ENCODE assay signal across 20 mouse cellular contexts in the genomic region with DNA sequence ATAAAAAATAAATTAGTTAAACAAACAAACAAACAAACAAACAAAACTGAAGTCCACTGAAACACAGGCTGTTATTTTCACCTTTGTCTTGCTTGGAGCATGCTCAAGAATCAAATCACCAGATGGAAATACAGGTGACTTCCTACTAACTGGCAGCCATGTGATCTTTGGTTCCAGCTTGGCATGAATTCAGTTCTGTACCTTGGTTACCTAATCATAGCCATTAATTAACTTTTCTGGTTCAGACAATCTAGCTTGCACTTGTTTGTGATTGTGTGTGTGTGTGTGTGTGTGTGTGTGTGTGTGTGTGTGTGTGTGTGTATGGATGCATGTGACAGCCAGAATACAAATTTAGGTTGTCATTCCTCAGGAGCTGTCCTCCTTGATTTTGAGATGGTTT. TPM values are rescaled to one million over a fixed set of nuclear protein-coding genes. Genes with fewer than 3 reads are reported as not detected.
A peak's percentile ranks its signal among the peaks of the same experiment; 100 is the strongest.
DNase-seq lines count a peak whose midpoint lies in the region; ATAC-seq and TF ChIP-seq lines count a peak whose summit lies in the region.
"Had no signal": no experiment of that assay in that cellular context is flagged by ENCODE, and none has a peak within 500 bp of the region (broad histone marks: within the 10 kb centered on the region; RNA-seq: fewer than 3 reads in every experiment).

No protein-coding gene starts in this region.

- TF ChIP-seq POLR2A in liver, adult 2 months (IDR thresholded peaks at IDR 0.05; ENCODE audit: extremely low read depth, insufficient read depth, low read length): no peak

- DNase-seq in cerebellum, adult 8-10 months: peak; percentile 6
- DNase-seq in cerebellum, postnatal 4 days (ENCODE audit: low spot score in 2 of 2): no peak
- peak; percentile 98 for DNase-seq in liver, adult 2 months (ENCODE audit: extremely low read depth, low read depth, low spot score)
- DNase-seq in liver: no peak
- DNase-seq in cerebellum, postnatal 25 days: peak; percentile 23 to 27
- DNase-seq in adrenal gland, postnatal 14 days: no peak
- DNase-seq: gastrocnemius, adult 2 months; heart, postnatal 10 days; lung, adult 2 months; lung, postnatal 14 days; thymus, adult 2 months; thymus, postnatal 4 days had no signal

- peaks cover 9% of the 10 kb centered on the region for H3K4me1 ChIP-seq in liver, adult 2 months (ENCODE audit: control insufficient read depth, insufficient read depth, low read length)
- H3K4me1 ChIP-seq: intestine, embryonic 15.5 days had no signal

- no peak for ATAC-seq in activated CD4-positive, CD25-positive, alpha-beta regulatory T cell, adult 4 months
- ATAC-seq: forebrain, embryonic 14.5 days; hindbrain, embryonic 16.5 days; intestine, embryonic 15.5 days; midbrain, embryonic 13.5 days had no signal

- H3K27me3 ChIP-seq in liver, adult 2 months (ENCODE audit: control insufficient read depth, insufficient read depth, low read length): no peaks in the 10 kb centered on the region
- H3K27me3 ChIP-seq: heart, embryonic 12.5 days; intestine, embryonic 15.5 days had no signal

- H3K27ac ChIP-seq in liver, adult 2 months (replicated peaks; ENCODE audit: insufficient read depth, low read depth, low read length): peak overlapping the region; percentile 65
- H3K27ac ChIP-seq: gastrocnemius, adult 2 months; hindbrain, embryonic 10.5 days; intestine, embryonic 15.5 days; limb, embryonic 10.5 days; midbrain, embryonic 13.5 days had no signal

- no peak for TF ChIP-seq CTCF in liver, adult 2 months (IDR thresholded peaks at IDR 0.05; ENCODE audit: low read depth, low read length)

- H3K4me3 ChIP-seq in liver, adult 2 months (ENCODE audit: insufficient read depth, low read depth, low read length): no peak overlapping the region
- H3K4me3 ChIP-seq: gastrocnemius, adult 2 months; heart, embryonic 12.5 days; hindbrain, embryonic 10.5 days; intestine, embryonic 15.5 days; limb, embryonic 10.5 days; midbrain, embryonic 13.5 days had no signal

- no peak overlapping the region for H3K9ac ChIP-seq in liver, adult 2 months (ENCODE audit: low read depth, low read length)
- H3K9ac ChIP-seq: heart, embryonic 12.5 days; intestine, embryonic 15.5 days; midbrain, embryonic 13.5 days had no signal

- H3K79me2 ChIP-seq in liver, adult 2 months (ENCODE audit: control insufficient read depth, insufficient read depth, low read length): no peaks in the 10 kb centered on the region

- no peaks in the 10 kb centered on the region for H3K36me3 ChIP-seq in liver, adult 2 months (ENCODE audit: control insufficient read depth, insufficient read depth, low read length)
- H3K36me3 ChIP-seq: heart, embryonic 12.5 days; hindbrain, embryonic 10.5 days; intestine, embryonic 15.5 days; limb, embryonic 10.5 days; midbrain, embryonic 13.5 days had no signal

RNA-seq across cellular contexts. Expression of gene Nrp1, which starts 8.0 kb away (rescaled TPM):
- 39.5 and 54.1 TPM in 2 replicates for total RNA-seq in liver, adult 2 months (2014; rRNA removed)
- 16.5 and 22.2 TPM in 2 replicates for polyA plus RNA-seq in liver, adult 2 months (2012; rRNA removed)
- total RNA-seq in adrenal gland, postnatal 14 days (2021): 102 and 123 TPM in 2 replicates
- 100 to 1,000 TPM; 209 to 238 TPM for polyA plus RNA-seq in activated CD4-positive, CD25-positive, alpha-beta regulatory T cell, adult 4 months (2017; shearing (Covaris generic))

Comparison
In these comparisons a context has a peak if more than half of its experiments do, and no peak if none do; other contexts are left out.
1. DNase-seq: peak in cerebellum, adult 8-10 months (single experiment), liver, adult 2 months (single experiment) and cerebellum, postnatal 25 days (2 of 2); none in cerebellum, postnatal 4 days (0 of 2), liver (single experiment) and adrenal gland, postnatal 14 days (single experiment).